ENCODE assay signal across 8 mouse cellular contexts in the genomic region with DNA sequence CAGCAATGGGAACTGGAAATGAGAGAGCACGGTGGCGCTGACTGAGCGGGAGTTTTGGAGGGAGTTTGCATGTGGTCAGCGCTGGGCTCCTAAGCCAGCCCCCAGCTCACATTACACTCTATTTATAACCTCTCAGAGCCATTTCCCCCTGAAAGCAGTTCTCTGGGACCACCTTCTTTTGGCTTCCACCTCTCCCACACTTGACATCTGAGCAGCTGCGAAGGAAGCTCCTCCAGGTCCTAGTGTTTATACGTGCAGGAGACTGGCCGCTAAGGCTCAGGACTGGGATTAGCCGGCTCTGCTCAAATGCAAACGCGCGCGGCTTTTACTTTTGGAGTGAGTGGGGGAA. TPM values are rescaled to one million over a fixed set of nuclear protein-coding genes. Genes with fewer than 3 reads are reported as not detected.
DNase-seq lines count a peak whose midpoint lies in the region.

A gene (plus strand): TSS at position 151 of the 349 bp plus-strand sequence.

- no peaks in the 10 kb centered on the region for H3K36me3 ChIP-seq in embryonic facial prominence, embryonic 10.5 days (replicated peaks)
- no peaks in the 10 kb centered on the region for H3K36me3 ChIP-seq in midbrain, embryonic 10.5 days

- peak within 1 kb of the TSS; percentile 65 for H3K4me3 ChIP-seq in embryonic facial prominence, embryonic 10.5 days
- peak within 1 kb of the TSS; percentile 60 for H3K4me3 ChIP-seq in midbrain, embryonic 10.5 days

- peaks cover 28% of the 10 kb centered on the region for H3K4me1 ChIP-seq in embryonic facial prominence, embryonic 10.5 days
- H3K4me1 ChIP-seq in midbrain, embryonic 10.5 days: peaks cover 22% of the 10 kb centered on the region

- DNase-seq in cerebellum, postnatal 14 days: peak; percentile 18 to 31
- no peak for DNase-seq in cerebellum, adult 8-10 months
- DNase-seq in embryonic facial prominence, embryonic 10.5 days (ENCODE audit: low spot score): peak; percentile 82
- peak; percentile 76 to 88 for DNase-seq in heart, adult 9 months (ENCODE audit: low spot score in 2 of 2)
- peak; percentile 3 for DNase-seq in kidney, postnatal 14 days
- peak; percentile 60 for DNase-seq in midbrain, embryonic 10.5 days (ENCODE audit: low spot score)
- DNase-seq in B cell, adult 2 months: no peak
- DNase-seq in adrenal gland, adult 8-10 months: no peak

- peak within 1 kb of the TSS; percentile 75 for H3K27ac ChIP-seq in embryonic facial prominence, embryonic 10.5 days (replicated peaks)
- no peak within 1 kb of the TSS; the same call in 1 of the 2 replicates for H3K27ac ChIP-seq in midbrain, embryonic 10.5 days (replicated peaks)

- no peaks in the 10 kb centered on the region for H3K9me3 ChIP-seq in embryonic facial prominence, embryonic 10.5 days
- no peaks in the 10 kb centered on the region for H3K9me3 ChIP-seq in midbrain, embryonic 10.5 days (replicated peaks)

- under 1% methylated on average over 12 of the region's 12 CpGs for WGBS in embryonic facial prominence, embryonic 10.5 days
- under 1% methylated on average over 12 of the region's 12 CpGs for WGBS in midbrain, embryonic 10.5 days

- peaks cover 68% of the 10 kb centered on the region for H3K27me3 ChIP-seq in embryonic facial prominence, embryonic 10.5 days (replicated peaks; ENCODE audit: low read depth, poor library complexity, severe bottlenecking)
- H3K27me3 ChIP-seq in midbrain, embryonic 10.5 days (ENCODE audit: low read depth, poor library complexity, severe bottlenecking): peaks cover 69% of the 10 kb centered on the region

RNA-seq across cellular contexts. Expression of the gene that starts here (rescaled TPM):
- 0.70 and 2.7 TPM in 2 replicates for polyA plus RNA-seq in embryonic facial prominence, embryonic 10.5 days (2016; fragmentation: Nextera tagmentation; extraction: Ambion mirVana)
- polyA plus RNA-seq in midbrain, embryonic 10.5 days (2016; fragmentation: Nextera tagmentation; extraction: Ambion mirVana): 0.91 and 0.95 TPM in 2 replicates
- 1 to 10 TPM in 2 of 4 experiments, under 1 TPM in 2; 0.73 to 2.0 (median 1.00) TPM for total RNA-seq in adrenal gland, adult 8-10 months (2022)

Comparison
In these comparisons a context has a peak if more than half of its experiments do, and no peak if none do; other contexts are left out.
1. DNase-seq: peak in cerebellum, postnatal 14 days (2 of 2), embryonic facial prominence, embryonic 10.5 days (single experiment), heart, adult 9 months (2 of 2) and kidney, postnatal 14 days (single experiment); none in cerebellum, adult 8-10 months (single experiment), B cell, adult 2 months (0 of 2) and adrenal gland, adult 8-10 months (single experiment).
2. Peak in DNase-seq and H3K4me3 ChIP-seq in midbrain, embryonic 10.5 days; RNA of the gene not detected or under 1 TPM.